Mouse (Mus musculus) intestine, postnatal 0 days (tissue): ENCODE results near the gene Cux1. TPM values are rescaled to one million over a fixed set of nuclear protein-coding genes. Genes with fewer than 3 reads are reported as not detected.

Experiments used
- ATAC-seq: fragments of 200-750 bp; cut with Nextera tagmentation; 2 replicates; pipeline ENCODE4 v1.8.0; 2017; ENCODE audit warnings: mild to moderate bottlenecking, moderate TSS enrichment, moderate library complexity
- H3K27ac ChIP-seq: fragments of 300-500 bp; sonication (generic); 2 replicates; pipeline ENCODE4 v1.5.1; 2014; ENCODE audit warnings: mild to moderate bottlenecking, low read depth, low read length, moderate library complexity
- H3K27me3 ChIP-seq: fragments of 300-500 bp; sonication (generic); replicated peaks from 2 replicates; pipeline ENCODE4 v1.6.1; 2014; ENCODE audit warnings: low read length, mixed read lengths; ENCODE audit not compliant: control insufficient read depth, insufficient read depth
- H3K36me3 ChIP-seq: fragments of 300-500 bp; sonication (generic); 2 replicates; pipeline ENCODE4 v1.6.1; 2014; ENCODE audit warnings: mild to moderate bottlenecking, moderate library complexity; ENCODE audit not compliant: control insufficient read depth, insufficient read depth
- H3K4me1 ChIP-seq: fragments of 300-500 bp; sonication (generic); replicated peaks from 2 replicates; pipeline ENCODE4 v1.6.1; 2014; ENCODE audit warnings: antibody characterized with exemption, low read length, mixed read lengths; ENCODE audit not compliant: control insufficient read depth, insufficient read depth
- H3K4me2 ChIP-seq: fragments of 300-500 bp; sonication (generic); replicated peaks from 2 replicates; pipeline ENCODE4 v1.6.1; 2014; ENCODE audit warnings: low read depth, mild to moderate bottlenecking, moderate library complexity
- H3K4me3 ChIP-seq: fragments of 300-500 bp; sonication (generic); 2 replicates; pipeline ENCODE4 v1.5.1; 2014; ENCODE audit warnings: low read depth, low read length
- H3K9ac ChIP-seq: fragments of 300-500 bp; sonication (generic); 2 replicates; pipeline ENCODE4 v1.6.1; 2014; ENCODE audit warnings: mild to moderate bottlenecking, low read depth, low read length
- H3K9me3 ChIP-seq: fragments of 300-500 bp; sonication (generic); 2 replicates; pipeline ENCODE4 v1.6.1; 2016; ENCODE audit warnings: mixed run types; ENCODE audit not compliant: control insufficient read depth
- CTCF ChIP-seq: sonication (generic); IDR thresholded peaks from 2 replicates; pipeline ENCODE4 v1.5.1; 2016; ENCODE audit warnings: low read depth, mild to moderate bottlenecking, control low read depth, antibody characterized with exemption, moderate library complexity
- WGBS: fragments of 180-500 bp; shearing (Covaris S2); extraction: QIAGEN DNeasy Blood & Tissue Kit; methylation state at CpG from one replicate; pipeline ENCODE4 v1.1.7; 2014; 5-methylcytosine and 5-hydroxymethylcytosine counted together
- polyA plus RNA-seq: library from polyadenylated mRNA; unstranded; fragments of >200 nt; fragmentation: Nextera tagmentation; extraction: Ambion mirVana; gene quantifications from 2 replicates; pipeline ENCODE4 v1.2.1, GENCODE M21; 2015

The Cux1 gene
- polyA plus RNA-seq, 1 experiment from 2014 or later: 29.4 TPM

DNA sequence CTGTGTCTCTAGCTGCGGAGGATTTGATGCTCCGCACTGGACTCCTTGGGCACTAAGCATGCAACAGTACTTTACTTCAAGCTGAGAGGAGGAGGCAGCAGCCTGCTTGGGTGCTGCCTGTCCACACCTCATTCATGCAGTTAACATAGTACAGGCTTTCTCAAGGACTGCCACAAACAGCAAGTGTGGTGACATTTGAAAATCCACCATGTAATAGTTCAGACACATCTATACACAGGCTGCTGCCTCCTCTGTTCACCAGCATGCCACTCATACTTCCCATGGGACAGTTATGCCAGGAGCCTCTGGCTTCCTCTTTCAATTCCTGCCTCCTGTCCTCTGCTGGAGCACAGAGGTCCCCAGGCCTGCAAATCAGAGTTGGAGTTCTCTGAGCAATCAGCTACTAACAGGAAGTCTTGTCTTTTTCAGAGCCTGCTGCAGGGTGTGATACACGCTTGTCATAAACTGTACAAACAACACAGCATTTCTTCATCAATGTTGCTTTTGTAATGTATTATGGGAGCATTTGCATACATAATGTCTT lies 211.6 kb downstream of the Cux1 start:
- Histone ChIP-seq H3K4me1 (no peaks in the 10 kb centered on the region), H3K9me3 (no peaks in the 10 kb centered on the region), H3K27me3 (no peaks in the 10 kb centered on the region), H3K27ac (no peak overlapping the region), H3K9ac (no peak overlapping the region), H3K36me3 (peaks cover 37% of the 10 kb centered on the region), H3K4me2 (no peak overlapping the region), H3K4me3 (no peak overlapping the region)
- 87% methylated on average over 3 of the region's 3 CpGs for WGBS
- no peak for TF ChIP-seq CTCF
- ATAC-seq: no peak

DNA sequence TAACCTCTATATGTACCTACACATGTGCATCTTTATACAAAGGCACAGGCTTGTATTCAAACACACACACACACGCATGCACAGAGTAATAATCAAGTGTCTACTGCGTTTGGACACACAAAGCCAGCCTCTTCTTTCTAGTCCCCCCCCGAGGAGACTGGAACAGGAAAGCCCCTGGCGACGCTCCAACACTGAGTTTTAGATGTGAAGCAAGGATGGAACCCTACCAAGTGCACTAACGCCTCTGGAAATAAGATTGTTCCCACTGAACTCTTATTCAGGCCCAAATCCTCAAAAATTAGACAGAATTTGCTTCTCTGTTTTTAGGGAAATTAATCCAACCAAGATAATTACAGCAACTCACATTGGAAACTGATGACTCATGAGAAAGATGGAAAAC lies 212.6 kb downstream of the Cux1 start:
- Histone ChIP-seq H3K4me3 (no peak overlapping the region), H3K9ac (no peak overlapping the region), H3K27ac (no peak overlapping the region), H3K4me2 (no peak overlapping the region), H3K4me1 (no peaks in the 10 kb centered on the region), H3K36me3 (peaks cover 29% of the 10 kb centered on the region), H3K9me3 (no peaks in the 10 kb centered on the region), H3K27me3 (no peaks in the 10 kb centered on the region)
- ATAC-seq: no peak
- no peak for TF ChIP-seq CTCF
- WGBS: 74% methylated on average over 6 of the region's 6 CpGs

DNA sequence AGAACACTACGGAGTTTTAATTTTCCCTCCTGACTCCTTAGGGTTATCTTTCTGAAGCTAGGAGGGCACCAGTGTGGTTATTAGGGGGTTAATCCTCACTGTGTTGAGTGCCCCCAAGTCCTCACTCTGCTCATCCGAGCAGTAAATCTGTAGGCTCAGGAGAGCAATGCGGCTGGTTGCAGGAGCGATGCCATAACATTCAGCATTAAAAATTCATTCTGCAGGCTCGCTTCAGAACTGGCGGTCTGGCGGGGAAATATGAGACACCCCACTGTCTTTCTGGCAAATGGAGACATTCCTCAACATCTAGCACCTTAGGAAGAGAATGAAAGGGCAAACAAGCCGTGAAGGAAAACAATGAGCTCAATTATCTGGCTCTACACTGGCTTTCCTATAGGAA lies 214.2 kb downstream of the Cux1 start:
- H3K4me2 ChIP-seq: no peak overlapping the region
- H3K27ac ChIP-seq: no peak overlapping the region
- no peak for TF ChIP-seq CTCF
- H3K36me3 ChIP-seq: peaks cover 25% of the 10 kb centered on the region
- H3K4me3 ChIP-seq: no peak overlapping the region
- ATAC-seq: no peak
- WGBS: 72% methylated on average over 8 of the region's 8 CpGs
- H3K9me3 ChIP-seq: no peaks in the 10 kb centered on the region
- H3K9ac ChIP-seq: no peak overlapping the region
- no peaks in the 10 kb centered on the region for H3K4me1 ChIP-seq
- H3K27me3 ChIP-seq: no peaks in the 10 kb centered on the region

DNA sequence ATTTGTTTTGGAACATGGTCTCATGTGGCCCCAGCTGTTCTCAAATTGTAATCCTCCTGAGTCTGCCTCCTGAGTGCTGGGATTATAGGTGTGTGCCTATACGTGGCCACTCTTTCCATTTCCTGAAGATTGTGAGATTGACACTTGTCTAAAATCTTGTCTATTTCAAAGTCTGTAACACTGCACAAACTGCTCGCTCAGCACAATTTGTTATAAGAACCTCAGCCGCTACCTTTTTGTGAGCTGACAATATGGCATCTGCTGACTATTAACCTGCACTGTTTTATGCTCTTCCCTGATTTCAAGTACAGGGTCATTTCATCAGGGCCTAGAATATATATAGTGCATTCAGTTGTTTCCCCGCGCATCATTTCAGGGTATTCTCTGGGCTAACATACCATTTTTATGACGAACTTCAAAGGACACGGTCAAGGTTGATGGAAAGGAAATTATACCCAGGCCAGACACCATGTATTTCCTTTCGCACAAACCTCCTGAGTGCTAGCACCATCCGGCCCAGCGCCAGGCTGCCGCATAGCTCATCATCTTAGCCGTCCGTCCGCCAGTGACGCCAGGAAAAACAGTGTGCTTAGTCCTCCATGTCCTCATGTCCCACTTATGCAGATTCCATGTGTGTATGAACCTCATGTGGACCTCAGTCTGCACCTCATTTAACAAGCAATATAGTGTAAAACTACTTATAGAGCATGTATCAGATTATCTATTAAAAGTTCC lies 224.0 kb downstream of the Cux1 start:
- ATAC-seq: no peak
- H3K36me3 ChIP-seq: peaks cover 14% of the 10 kb centered on the region
- no peak overlapping the region for H3K4me3 ChIP-seq
- no peak overlapping the region for H3K9ac ChIP-seq
- no peak for TF ChIP-seq CTCF
- H3K27me3 ChIP-seq: no peaks in the 10 kb centered on the region
- 88% methylated on average over 15 of the region's 15 CpGs for WGBS
- no peaks in the 10 kb centered on the region for H3K4me1 ChIP-seq
- no peak overlapping the region for H3K27ac ChIP-seq
- H3K9me3 ChIP-seq: no peaks in the 10 kb centered on the region
- no peak overlapping the region for H3K4me2 ChIP-seq

DNA sequence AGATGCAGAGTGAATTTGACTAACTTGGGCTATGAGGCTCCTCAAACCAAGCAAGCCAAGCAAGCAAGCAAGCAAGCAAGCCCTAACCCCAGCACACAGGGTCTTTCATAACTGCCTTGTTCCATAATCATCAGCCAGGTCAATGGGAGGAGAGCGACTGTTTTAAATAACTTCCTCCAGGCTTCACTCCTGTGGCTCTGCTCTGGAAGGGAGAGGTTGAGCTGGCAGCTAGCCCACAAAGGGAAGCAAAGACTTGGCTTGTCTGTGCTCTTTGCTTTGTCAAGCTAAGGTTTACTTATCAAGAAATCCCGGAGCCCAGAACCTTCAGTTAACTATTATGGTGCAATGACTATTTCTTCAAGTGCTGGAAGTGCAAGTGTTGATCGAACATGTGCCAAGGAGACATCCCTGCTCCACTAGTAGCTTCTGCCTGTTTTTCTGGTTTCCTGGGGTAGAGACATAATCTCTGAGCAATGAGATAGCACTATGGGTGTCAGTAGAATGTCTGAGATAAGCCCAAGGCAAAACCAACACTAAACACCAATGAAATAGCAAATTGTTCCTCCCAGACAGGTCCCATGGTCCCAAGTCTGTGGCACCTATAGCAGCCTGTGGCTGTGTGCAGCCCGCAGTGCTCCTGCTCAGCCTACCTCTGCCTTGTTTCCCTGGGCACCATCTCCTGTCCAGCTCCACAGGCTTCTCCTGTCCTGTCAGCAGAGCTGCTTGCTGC lies 230.3 kb downstream of the Cux1 start:
- Histone ChIP-seq H3K27me3 (no peaks in the 10 kb centered on the region), H3K4me3 (no peak overlapping the region), H3K27ac (no peak overlapping the region), H3K36me3 (peaks cover 31% of the 10 kb centered on the region), H3K4me2 (no peak overlapping the region), H3K9me3 (no peaks in the 10 kb centered on the region), H3K9ac (no peak overlapping the region), H3K4me1 (no peaks in the 10 kb centered on the region)
- ATAC-seq: no peak
- TF ChIP-seq CTCF: no peak
- 65% methylated on average over 4 of the region's 4 CpGs for WGBS

DNA sequence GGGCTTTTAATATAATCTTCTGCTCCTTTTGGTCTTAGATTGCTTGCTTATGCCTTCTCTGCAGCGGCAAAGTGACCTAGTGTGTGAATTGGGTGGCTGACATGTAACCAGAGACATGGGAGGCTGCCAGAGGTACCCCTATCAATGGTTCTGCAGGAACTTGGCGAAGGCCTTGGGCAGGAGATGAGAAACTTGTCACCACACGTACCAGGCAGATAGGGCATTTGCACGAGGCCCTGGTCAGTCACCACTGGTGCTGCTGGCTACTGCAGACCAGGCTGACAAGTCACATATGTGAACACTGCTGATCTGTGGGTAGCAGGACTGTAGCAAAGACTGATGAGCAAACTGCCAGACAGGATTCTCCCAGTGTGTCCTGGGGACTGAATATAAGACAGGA lies 231.6 kb downstream of the Cux1 start:
- WGBS: 93% methylated on average over 4 of the region's 4 CpGs
- ATAC-seq: no peak

More for the DNA sequence above, 231.6 kb downstream of the Cux1 start:
- Histone ChIP-seq H3K4me2 (no peak overlapping the region), H3K4me1 (no peaks in the 10 kb centered on the region), H3K9me3 (no peaks in the 10 kb centered on the region), H3K9ac (no peak overlapping the region), H3K27ac (no peak overlapping the region), H3K4me3 (no peak overlapping the region), H3K36me3 (peaks cover 38% of the 10 kb centered on the region), H3K27me3 (no peaks in the 10 kb centered on the region)
- TF ChIP-seq CTCF: no peak
